Mouse (Mus musculus): ENCODE measurements around the gene Naaladl2. TPM values are rescaled to one million over a fixed set of nuclear protein-coding genes. Genes with fewer than 3 reads are reported as not detected.

Gene Naaladl2
- polyA plus RNA-seq, 1 experiment: not detected

- Histone ChIP-seq H3K9ac (ENCODE audit: low read depth, poor library complexity, severe bottlenecking) (no peak overlapping the region), H3K9me3 (replicated peaks; ENCODE audit: control insufficient read depth, insufficient read depth, low read length, poor library complexity, severe bottlenecking) (no peaks in the 10 kb centered on the region), H3K4me3 (ENCODE audit: low read depth, low read length) (no peak overlapping the region), H3K27me3 (ENCODE audit: control insufficient read depth, insufficient read depth, low read length, poor library complexity, severe bottlenecking) (no peaks in the 10 kb centered on the region), H3K4me1 (ENCODE audit: control insufficient read depth, insufficient read depth, low read length) (no peaks in the 10 kb centered on the region), H3K27ac (ENCODE audit: insufficient read depth, low read length) (no peak overlapping the region), H3K36me3 (ENCODE audit: control insufficient read depth, insufficient read depth, low read length, poor library complexity, severe bottlenecking) (no peaks in the 10 kb centered on the region)
- TF ChIP-seq POLR2A (IDR thresholded peaks at IDR 0.05; ENCODE audit: insufficient read depth, low read length) (no peak), CTCF (IDR thresholded peaks at IDR 0.05; ENCODE audit: low read depth, low read length) (no peak), EP300 (IDR thresholded peaks at IDR 0.05; ENCODE audit: insufficient read depth, low read depth, low read length) (no peak)
These were observed 356.5 kb downstream of the Naaladl2 start for GRCm38 (mm10) chr3:24787451-24788148.

GRCm38 (mm10) chr3:24784108-24784507 is 360.0 kb downstream of the Naaladl2 start:
- Histone ChIP-seq H3K9me3 (replicated peaks; ENCODE audit: control insufficient read depth, insufficient read depth, low read length, poor library complexity, severe bottlenecking) (no peaks in the 10 kb centered on the region), H3K36me3 (ENCODE audit: control insufficient read depth, insufficient read depth, low read length, poor library complexity, severe bottlenecking) (no peaks in the 10 kb centered on the region), H3K27ac (ENCODE audit: insufficient read depth, low read length) (no peak overlapping the region), H3K4me3 (ENCODE audit: low read depth, low read length) (no peak overlapping the region), H3K27me3 (ENCODE audit: control insufficient read depth, insufficient read depth, low read length, poor library complexity, severe bottlenecking) (no peaks in the 10 kb centered on the region), H3K4me1 (ENCODE audit: control insufficient read depth, insufficient read depth, low read length) (no peaks in the 10 kb centered on the region), H3K9ac (ENCODE audit: low read depth, poor library complexity, severe bottlenecking) (no peak overlapping the region)
- TF ChIP-seq EP300 (IDR thresholded peaks at IDR 0.05; ENCODE audit: insufficient read depth, low read depth, low read length) (no peak), CTCF (IDR thresholded peaks at IDR 0.05; ENCODE audit: low read depth, low read length) (no peak), POLR2A (IDR thresholded peaks at IDR 0.05; ENCODE audit: insufficient read depth, low read length) (no peak)

- Histone ChIP-seq H3K9me3 (replicated peaks; ENCODE audit: control insufficient read depth, insufficient read depth, low read length, poor library complexity, severe bottlenecking) (no peaks in the 10 kb centered on the region), H3K4me3 (ENCODE audit: low read depth, low read length) (no peak overlapping the region), H3K9ac (ENCODE audit: low read depth, poor library complexity, severe bottlenecking) (no peak overlapping the region), H3K27ac (ENCODE audit: insufficient read depth, low read length) (no peak overlapping the region), H3K4me1 (ENCODE audit: control insufficient read depth, insufficient read depth, low read length) (no peaks in the 10 kb centered on the region), H3K27me3 (ENCODE audit: control insufficient read depth, insufficient read depth, low read length, poor library complexity, severe bottlenecking) (no peaks in the 10 kb centered on the region), H3K36me3 (ENCODE audit: control insufficient read depth, insufficient read depth, low read length, poor library complexity, severe bottlenecking) (no peaks in the 10 kb centered on the region)
- TF ChIP-seq POLR2A (IDR thresholded peaks at IDR 0.05; ENCODE audit: insufficient read depth, low read length) (no peak), EP300 (IDR thresholded peaks at IDR 0.05; ENCODE audit: insufficient read depth, low read depth, low read length) (no peak), CTCF (IDR thresholded peaks at IDR 0.05; ENCODE audit: low read depth, low read length) (no peak)
These were observed 360.6 kb downstream of the Naaladl2 start for GRCm38 (mm10) chr3:24783462-24783829.

- H3K36me3 ChIP-seq (ENCODE audit: control insufficient read depth, insufficient read depth, low read length, poor library complexity, severe bottlenecking): no peaks in the 10 kb centered on the region
- H3K4me1 ChIP-seq (ENCODE audit: control insufficient read depth, insufficient read depth, low read length): no peaks in the 10 kb centered on the region
- H3K9ac ChIP-seq (ENCODE audit: low read depth, poor library complexity, severe bottlenecking): no peak overlapping the region
- no peak for TF ChIP-seq POLR2A (IDR thresholded peaks at IDR 0.05; ENCODE audit: insufficient read depth, low read length)
- TF ChIP-seq CTCF (IDR thresholded peaks at IDR 0.05; ENCODE audit: low read depth, low read length): no peak
- no peak for TF ChIP-seq EP300 (IDR thresholded peaks at IDR 0.05; ENCODE audit: insufficient read depth, low read depth, low read length)
- no peak overlapping the region for H3K4me3 ChIP-seq (ENCODE audit: low read depth, low read length)
- no peaks in the 10 kb centered on the region for H3K9me3 ChIP-seq (replicated peaks; ENCODE audit: control insufficient read depth, insufficient read depth, low read length, poor library complexity, severe bottlenecking)
- no peaks in the 10 kb centered on the region for H3K27me3 ChIP-seq (ENCODE audit: control insufficient read depth, insufficient read depth, low read length, poor library complexity, severe bottlenecking)
- no peak overlapping the region for H3K27ac ChIP-seq (ENCODE audit: insufficient read depth, low read length)
These were observed 361.1 kb downstream of the Naaladl2 start for GRCm38 (mm10) chr3:24782784-24783461.

- H3K9ac ChIP-seq (ENCODE audit: low read depth, poor library complexity, severe bottlenecking): no peak overlapping the region
- no peaks in the 10 kb centered on the region for H3K9me3 ChIP-seq (replicated peaks; ENCODE audit: control insufficient read depth, insufficient read depth, low read length, poor library complexity, severe bottlenecking)
- H3K27me3 ChIP-seq (ENCODE audit: control insufficient read depth, insufficient read depth, low read length, poor library complexity, severe bottlenecking): no peaks in the 10 kb centered on the region
- no peak for TF ChIP-seq CTCF (IDR thresholded peaks at IDR 0.05; ENCODE audit: low read depth, low read length)
- TF ChIP-seq POLR2A (IDR thresholded peaks at IDR 0.05; ENCODE audit: insufficient read depth, low read length): no peak
- no peak for TF ChIP-seq EP300 (IDR thresholded peaks at IDR 0.05; ENCODE audit: insufficient read depth, low read depth, low read length)
- H3K4me3 ChIP-seq (ENCODE audit: low read depth, low read length): no peak overlapping the region
- H3K27ac ChIP-seq (ENCODE audit: insufficient read depth, low read length): no peak overlapping the region
- H3K36me3 ChIP-seq (ENCODE audit: control insufficient read depth, insufficient read depth, low read length, poor library complexity, severe bottlenecking): no peaks in the 10 kb centered on the region
- no peaks in the 10 kb centered on the region for H3K4me1 ChIP-seq (ENCODE audit: control insufficient read depth, insufficient read depth, low read length)
These were observed 362.4 kb downstream of the Naaladl2 start for GRCm38 (mm10) chr3:24781687-24782086.

- no peaks in the 10 kb centered on the region for H3K9me3 ChIP-seq (replicated peaks; ENCODE audit: control insufficient read depth, insufficient read depth, low read length, poor library complexity, severe bottlenecking)
- no peak overlapping the region for H3K27ac ChIP-seq (ENCODE audit: insufficient read depth, low read length)
- no peak for TF ChIP-seq EP300 (IDR thresholded peaks at IDR 0.05; ENCODE audit: insufficient read depth, low read depth, low read length)
- TF ChIP-seq POLR2A (IDR thresholded peaks at IDR 0.05; ENCODE audit: insufficient read depth, low read length): no peak
- TF ChIP-seq CTCF (IDR thresholded peaks at IDR 0.05; ENCODE audit: low read depth, low read length): no peak
- H3K4me3 ChIP-seq (ENCODE audit: low read depth, low read length): no peak overlapping the region
- H3K36me3 ChIP-seq (ENCODE audit: control insufficient read depth, insufficient read depth, low read length, poor library complexity, severe bottlenecking): no peaks in the 10 kb centered on the region
- H3K4me1 ChIP-seq (ENCODE audit: control insufficient read depth, insufficient read depth, low read length): no peaks in the 10 kb centered on the region
- H3K9ac ChIP-seq (ENCODE audit: low read depth, poor library complexity, severe bottlenecking): no peak overlapping the region
- H3K27me3 ChIP-seq (ENCODE audit: control insufficient read depth, insufficient read depth, low read length, poor library complexity, severe bottlenecking): no peaks in the 10 kb centered on the region
These were observed 365.6 kb downstream of the Naaladl2 start for GRCm38 (mm10) chr3:24778416-24778815.
